Mouse (Mus musculus): ENCODE data around the gene Slc11a2. TPM values are rescaled to one million over a fixed set of nuclear protein-coding genes. Genes with fewer than 3 reads are reported as not detected.

The Slc11a2 gene
- polyA plus RNA-seq, 1 experiment from 2014 or later: 12.2 TPM

GRCm38 (mm10) chr15:100448572-100448971, 23.7 kb upstream of the Slc11a2 start:
- TF ChIP-seq CTCF (IDR thresholded peaks at IDR 0.05; ENCODE audit: low read depth) (0 out of 2 replicates have a peak, but pooled peaks have one; percentile 22), EP300 (optimal IDR thresholded peaks at IDR 0.05) (no peak)
- H3K27ac ChIP-seq (replicated peaks): no peak overlapping the region
- no peaks in the 10 kb centered on the region for H3K27me3 ChIP-seq (ENCODE audit: control insufficient read depth, insufficient read depth, low read length)
- H3K9me3 ChIP-seq (ENCODE audit: control insufficient read depth, low read length): no peaks in the 10 kb centered on the region
- H3K9ac ChIP-seq (ENCODE audit: low read length): no peak overlapping the region
- no peak overlapping the region for H3K4me2 ChIP-seq (replicated peaks; ENCODE audit: low read depth)
- H3K4me1 ChIP-seq (replicated peaks; ENCODE audit: control insufficient read depth, insufficient read depth): no peaks in the 10 kb centered on the region
- 72% methylated on average over 4 of the region's 4 CpGs for WGBS
- H3K4me3 ChIP-seq (ENCODE audit: low read depth, low read length): no peak overlapping the region
- DNase-seq (ENCODE audit: low spot score) (no peak), ATAC-seq (ENCODE audit: low FRiP score, low TSS enrichment) (no peak)
- no peaks in the 10 kb centered on the region for H3K36me3 ChIP-seq (ENCODE audit: control insufficient read depth, insufficient read depth, low read length)

- TF ChIP-seq EP300 (optimal IDR thresholded peaks at IDR 0.05) (no peak), CTCF (IDR thresholded peaks at IDR 0.05; ENCODE audit: low read depth) (no peak)
- Histone ChIP-seq H3K27ac (replicated peaks) (no peak overlapping the region), H3K4me2 (replicated peaks; ENCODE audit: low read depth) (no peak overlapping the region), H3K9me3 (ENCODE audit: control insufficient read depth, low read length) (no peaks in the 10 kb centered on the region), H3K27me3 (ENCODE audit: control insufficient read depth, insufficient read depth, low read length) (no peaks in the 10 kb centered on the region), H3K4me1 (replicated peaks; ENCODE audit: control insufficient read depth, insufficient read depth) (no peaks in the 10 kb centered on the region), H3K4me3 (ENCODE audit: low read depth, low read length) (no peak overlapping the region), H3K9ac (ENCODE audit: low read length) (no peak overlapping the region), H3K36me3 (ENCODE audit: control insufficient read depth, insufficient read depth, low read length) (no peaks in the 10 kb centered on the region)
- WGBS: 59% methylated on average over 2 of the region's 2 CpGs
- DNase-seq (ENCODE audit: low spot score) (no peak), ATAC-seq (ENCODE audit: low FRiP score, low TSS enrichment) (no peak)
Observed at GRCm38 (mm10) chr15:100446887-100447286, 22.0 kb upstream of the Slc11a2 start.

DNA sequence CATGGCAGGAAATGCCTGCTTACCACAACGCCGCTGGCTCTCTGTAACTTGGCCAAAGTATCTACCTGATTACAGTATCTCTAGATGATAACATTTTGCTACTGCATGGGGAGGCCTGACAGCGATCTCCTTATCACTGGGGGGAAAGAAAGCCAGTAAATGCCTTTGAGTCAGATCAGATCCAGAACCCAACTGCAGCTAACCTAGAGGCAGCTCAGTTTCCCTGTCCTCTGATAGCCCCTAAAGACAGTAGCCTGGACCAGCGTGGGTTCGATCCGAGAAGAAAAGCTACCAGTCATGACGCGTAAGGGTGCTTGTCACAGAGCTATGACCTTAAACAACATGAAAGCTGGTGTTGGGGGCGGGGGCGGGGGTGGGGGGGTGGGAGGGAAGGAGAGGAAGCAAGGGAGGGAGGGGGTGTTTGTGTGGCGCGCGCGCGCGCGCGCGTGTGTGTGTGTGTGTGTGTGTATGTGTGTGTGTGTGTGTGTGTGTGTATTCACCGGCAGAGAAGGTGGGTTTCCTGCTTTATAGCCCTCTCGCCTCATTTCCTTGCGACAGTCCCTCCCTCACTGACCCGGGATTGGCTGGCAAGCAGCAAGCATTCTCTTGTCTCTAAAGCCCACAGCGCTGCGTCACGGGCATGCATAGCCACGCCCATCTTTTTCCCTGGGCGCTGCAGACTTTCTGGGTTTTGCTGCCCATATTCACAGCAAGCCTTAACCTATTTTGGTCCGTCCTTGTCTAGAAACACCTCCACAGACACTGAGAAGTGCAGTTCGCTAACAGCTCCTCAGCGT, 18.5 kb upstream of the Slc11a2 start:
- H3K27me3 ChIP-seq (ENCODE audit: control insufficient read depth, insufficient read depth, low read length): no peaks in the 10 kb centered on the region
- no peaks in the 10 kb centered on the region for H3K9me3 ChIP-seq (ENCODE audit: control insufficient read depth, low read length)
- WGBS: 2% methylated on average over 25 of the region's 31 CpGs
- no peaks in the 10 kb centered on the region for H3K36me3 ChIP-seq (ENCODE audit: control insufficient read depth, insufficient read depth, low read length)
- no peak for TF ChIP-seq EP300 (optimal IDR thresholded peaks at IDR 0.05)
- no peak for TF ChIP-seq CTCF (IDR thresholded peaks at IDR 0.05; ENCODE audit: low read depth)
- peak overlapping the region; percentile 76 for H3K27ac ChIP-seq (replicated peaks)
- H3K4me1 ChIP-seq (replicated peaks; ENCODE audit: control insufficient read depth, insufficient read depth): no peaks in the 10 kb centered on the region
- peak overlapping the region; percentile 38 for H3K4me3 ChIP-seq (ENCODE audit: low read depth, low read length)
- ATAC-seq (ENCODE audit: low FRiP score, low TSS enrichment) (peak; percentile 97), DNase-seq (ENCODE audit: low spot score) (peak; percentile 89)
- peak overlapping the region; percentile 57 for H3K9ac ChIP-seq (ENCODE audit: low read length)
- H3K4me2 ChIP-seq (replicated peaks; ENCODE audit: low read depth): peak overlapping the region; percentile 63

- H3K27me3 ChIP-seq (ENCODE audit: control insufficient read depth, insufficient read depth, low read length): no peaks in the 10 kb centered on the region
- H3K9me3 ChIP-seq (ENCODE audit: control insufficient read depth, low read length): no peaks in the 10 kb centered on the region
- H3K4me1 ChIP-seq (replicated peaks; ENCODE audit: control insufficient read depth, insufficient read depth): no peaks in the 10 kb centered on the region
- no peak overlapping the region for H3K27ac ChIP-seq (replicated peaks)
- WGBS: 54% methylated on average over 10 of the region's 10 CpGs
- no peak overlapping the region for H3K4me3 ChIP-seq (ENCODE audit: low read depth, low read length)
- no peaks in the 10 kb centered on the region for H3K36me3 ChIP-seq (ENCODE audit: control insufficient read depth, insufficient read depth, low read length)
- ATAC-seq (ENCODE audit: low FRiP score, low TSS enrichment) (0 out of 2 replicates have a peak, but pooled peaks have one; percentile 26), DNase-seq (ENCODE audit: low spot score) (no peak)
- no peak overlapping the region for H3K4me2 ChIP-seq (replicated peaks; ENCODE audit: low read depth)
- no peak overlapping the region for H3K9ac ChIP-seq (ENCODE audit: low read length)
- TF ChIP-seq CTCF (IDR thresholded peaks at IDR 0.05; ENCODE audit: low read depth) (no peak), EP300 (optimal IDR thresholded peaks at IDR 0.05) (no peak)
Observed at GRCm38 (mm10) chr15:100436518-100436917, 11.6 kb upstream of the Slc11a2 start.

DNA sequence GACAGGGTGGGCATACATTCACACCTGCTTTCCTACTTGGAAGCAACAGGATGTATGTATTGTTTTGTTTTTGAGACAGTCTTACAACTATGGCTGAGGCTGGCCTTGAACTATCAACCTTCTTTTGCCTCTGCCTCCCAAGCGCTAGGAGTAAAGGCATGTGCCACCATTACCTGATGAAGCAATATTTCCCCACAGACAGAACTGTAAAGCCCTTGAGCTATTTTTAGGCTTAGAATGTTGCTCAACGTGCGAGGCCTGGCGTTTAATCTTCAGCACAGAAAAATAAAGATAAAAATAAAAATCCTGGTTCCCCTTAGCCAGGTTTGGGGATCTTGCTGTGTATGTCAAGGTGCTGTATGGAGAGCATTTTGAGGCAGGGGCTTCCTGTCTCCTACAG, 11.2 kb upstream of the Slc11a2 start:
- Histone ChIP-seq H3K36me3 (ENCODE audit: control insufficient read depth, insufficient read depth, low read length) (no peaks in the 10 kb centered on the region), H3K4me1 (replicated peaks; ENCODE audit: control insufficient read depth, insufficient read depth) (no peaks in the 10 kb centered on the region), H3K4me3 (ENCODE audit: low read depth, low read length) (no peak overlapping the region), H3K9me3 (ENCODE audit: control insufficient read depth, low read length) (no peaks in the 10 kb centered on the region), H3K27ac (replicated peaks) (no peak overlapping the region), H3K27me3 (ENCODE audit: control insufficient read depth, insufficient read depth, low read length) (no peaks in the 10 kb centered on the region), H3K9ac (ENCODE audit: low read length) (no peak overlapping the region), H3K4me2 (replicated peaks; ENCODE audit: low read depth) (no peak overlapping the region)
- ATAC-seq (ENCODE audit: low FRiP score, low TSS enrichment): no peak
- no peak for DNase-seq (ENCODE audit: low spot score)
- TF ChIP-seq CTCF (IDR thresholded peaks at IDR 0.05; ENCODE audit: low read depth): no peak
- 56% methylated on average over 4 of the region's 4 CpGs for WGBS

DNA sequence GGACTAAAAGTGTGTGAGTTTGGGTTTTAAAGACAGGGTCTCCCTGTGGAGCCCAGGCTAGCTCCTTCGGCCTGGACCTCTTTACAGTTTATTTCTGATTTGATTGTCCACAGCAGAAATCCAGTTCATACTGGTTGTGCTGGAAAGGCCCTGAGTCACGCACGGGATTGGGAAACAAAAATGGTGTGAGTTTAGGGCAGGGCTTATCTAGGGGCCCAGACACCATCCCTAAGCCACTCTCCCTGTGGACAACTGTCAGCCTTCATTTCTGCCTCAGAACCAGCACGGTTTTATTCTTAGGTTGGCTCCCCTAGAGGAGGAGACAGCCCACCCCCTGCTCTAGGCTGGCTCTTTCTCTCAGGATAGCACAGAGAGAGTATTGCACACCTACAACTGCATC, 8.4 kb upstream of the Slc11a2 start:
- TF ChIP-seq EP300 (optimal IDR thresholded peaks at IDR 0.05): no peak
- no peak for TF ChIP-seq CTCF (IDR thresholded peaks at IDR 0.05; ENCODE audit: low read depth)
- Histone ChIP-seq H3K36me3 (ENCODE audit: control insufficient read depth, insufficient read depth, low read length) (no peaks in the 10 kb centered on the region), H3K9ac (ENCODE audit: low read length) (no peak overlapping the region), H3K4me2 (replicated peaks; ENCODE audit: low read depth) (no peak overlapping the region), H3K27ac (replicated peaks) (no peak overlapping the region), H3K4me1 (replicated peaks; ENCODE audit: control insufficient read depth, insufficient read depth) (no peaks in the 10 kb centered on the region), H3K4me3 (ENCODE audit: low read depth, low read length) (no peak overlapping the region), H3K9me3 (ENCODE audit: control insufficient read depth, low read length) (no peaks in the 10 kb centered on the region), H3K27me3 (ENCODE audit: control insufficient read depth, insufficient read depth, low read length) (no peaks in the 10 kb centered on the region)
- no peak for ATAC-seq (ENCODE audit: low FRiP score, low TSS enrichment)
- DNase-seq (ENCODE audit: low spot score): no peak
- WGBS: 66% methylated on average over 4 of the region's 4 CpGs

Measured in stomach, postnatal 0 days (tissue).